Mouse (Mus musculus) B cell, adult 62 days (primary cell): Measurements from ENCODE around the gene Ugt1a8. TPM values are rescaled to one million over a fixed set of nuclear protein-coding genes. Genes with fewer than 3 reads are reported as not detected.

Experiments
- total RNA-seq: library from RNA; stranded (reverse); gene quantifications from 4 replicates; pipeline ENCODE4 v1.2.4, GENCODE M21; 2023

Ugt1a8 gene
- total RNA-seq = not detected in 4 replicates

DNA sequence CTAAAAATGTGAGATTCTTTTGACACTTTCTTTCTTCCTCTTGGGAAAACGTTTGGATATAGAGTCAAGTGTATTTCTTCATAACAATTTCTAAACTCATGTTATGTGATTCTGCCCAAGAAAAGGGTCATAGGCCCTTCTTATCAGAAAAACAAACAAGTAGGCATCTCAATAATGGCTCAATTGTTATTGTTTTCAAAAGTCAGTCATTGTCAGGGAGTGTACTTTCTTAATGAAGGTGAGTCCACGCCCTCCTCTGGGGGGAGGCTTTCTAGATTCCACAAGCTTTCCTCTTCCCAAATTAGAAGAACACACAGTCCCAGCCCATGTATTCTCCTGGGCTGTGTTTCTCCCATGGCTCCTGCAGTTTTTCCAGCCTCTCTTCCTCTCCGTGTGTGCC lies at the start of gene Ugt1a8:
Ugt1a8 (plus strand) TSS at position 301 of the 400 bp plus-strand sequence.

DNA sequence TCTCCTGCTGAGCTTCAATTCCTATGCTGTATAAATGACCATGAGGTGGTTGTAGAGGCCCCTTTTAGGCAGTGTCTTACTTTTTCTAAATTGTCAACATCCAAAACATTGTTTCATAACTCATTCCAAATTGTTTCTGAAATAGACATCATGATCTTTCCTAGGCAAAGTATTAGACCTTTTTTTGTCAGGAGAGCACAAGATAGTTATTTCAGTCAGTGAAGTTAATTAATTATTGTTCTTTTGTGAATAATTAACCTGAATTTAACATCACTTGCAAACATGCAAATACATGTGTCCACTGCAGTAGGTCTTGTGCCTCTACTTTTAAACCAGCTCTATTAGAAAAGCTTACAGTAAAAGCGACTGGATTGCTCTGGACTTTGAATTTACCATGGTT lies 32.5 kb upstream of the Ugt1a8 start, which contains the start of gene Ugt1a10:
Ugt1a10 (plus strand) TSS at position 301 of the 400 bp plus-strand sequence.

DNA sequence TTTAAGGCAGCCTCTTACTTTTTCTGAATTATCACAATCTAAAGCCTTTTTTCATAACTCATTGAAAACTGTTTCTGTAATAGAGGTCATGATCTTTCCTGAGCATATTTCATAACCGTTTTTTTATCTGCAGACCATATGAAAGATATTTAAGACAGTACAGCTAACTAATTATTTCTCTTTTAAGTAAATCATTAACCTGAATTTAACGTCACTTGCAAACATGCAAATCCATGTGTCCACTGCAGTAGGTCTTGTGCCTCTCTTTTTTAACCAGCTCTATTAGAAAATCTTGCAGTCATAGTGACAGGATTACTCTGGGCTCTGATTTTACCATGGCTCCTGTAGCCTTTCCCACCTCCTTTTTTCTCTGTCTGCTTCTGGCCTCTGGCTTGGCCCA lies 17.1 kb upstream of the Ugt1a8 start, which contains the start of gene Ugt1a9:
Ugt1a9 (plus strand) TSS at position 306 of the 400 bp plus-strand sequence.

DNA sequence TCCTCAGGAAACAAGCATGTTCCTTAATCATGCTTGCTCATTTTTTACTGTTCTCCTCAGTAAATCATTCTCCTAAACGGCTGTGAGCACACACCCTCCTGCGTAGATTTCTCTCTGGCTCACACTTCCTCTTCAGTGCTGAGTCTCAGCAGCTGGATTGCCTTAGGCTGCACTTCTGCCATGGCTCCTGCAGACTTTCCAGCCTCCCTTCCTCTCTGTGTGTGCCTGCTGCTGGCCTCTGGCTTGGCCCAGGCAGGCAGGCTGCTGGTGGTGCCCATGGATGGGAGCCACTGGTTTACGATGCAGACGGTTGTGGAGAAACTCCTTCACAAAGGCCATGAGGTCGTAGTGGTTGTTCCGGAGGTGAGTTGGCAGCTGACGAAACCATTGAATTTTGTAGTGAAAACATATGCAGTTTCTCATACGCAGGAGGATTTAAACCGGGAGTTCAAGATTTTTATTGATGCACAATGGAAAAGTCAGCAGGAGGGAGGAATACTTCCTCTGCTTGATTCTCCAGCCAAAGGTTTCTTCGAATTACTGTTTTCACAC lies 7.4 kb downstream of the Ugt1a8 start, which contains the start of gene Ugt1a7c:
Ugt1a7c (plus strand) TSS at position 122 of the 552 bp plus-strand sequence.

DNA sequence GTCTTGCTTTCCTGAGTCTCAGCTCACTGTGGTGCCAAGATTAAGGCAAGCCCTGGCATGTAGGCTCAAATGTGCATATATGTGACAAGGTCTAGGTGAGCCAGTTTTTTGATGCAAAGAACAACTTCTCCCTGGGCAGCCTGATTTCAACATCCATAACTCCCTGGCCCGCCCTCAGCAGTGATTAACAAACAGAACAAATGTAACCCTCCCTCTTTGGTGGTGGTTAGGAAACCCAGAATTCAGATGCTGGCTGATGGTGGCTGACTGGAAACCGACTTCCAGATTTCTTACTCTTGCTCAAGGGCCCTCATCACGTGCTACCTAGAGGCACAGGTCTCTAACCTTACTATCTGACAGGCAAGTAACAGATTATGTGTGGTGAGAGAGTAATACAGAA lies 15.4 kb downstream of the Ugt1a8 start, which contains the start of gene Ugt1a6b:
Ugt1a6b (plus strand) TSS at position 234 of the 400 bp plus-strand sequence.

DNA sequence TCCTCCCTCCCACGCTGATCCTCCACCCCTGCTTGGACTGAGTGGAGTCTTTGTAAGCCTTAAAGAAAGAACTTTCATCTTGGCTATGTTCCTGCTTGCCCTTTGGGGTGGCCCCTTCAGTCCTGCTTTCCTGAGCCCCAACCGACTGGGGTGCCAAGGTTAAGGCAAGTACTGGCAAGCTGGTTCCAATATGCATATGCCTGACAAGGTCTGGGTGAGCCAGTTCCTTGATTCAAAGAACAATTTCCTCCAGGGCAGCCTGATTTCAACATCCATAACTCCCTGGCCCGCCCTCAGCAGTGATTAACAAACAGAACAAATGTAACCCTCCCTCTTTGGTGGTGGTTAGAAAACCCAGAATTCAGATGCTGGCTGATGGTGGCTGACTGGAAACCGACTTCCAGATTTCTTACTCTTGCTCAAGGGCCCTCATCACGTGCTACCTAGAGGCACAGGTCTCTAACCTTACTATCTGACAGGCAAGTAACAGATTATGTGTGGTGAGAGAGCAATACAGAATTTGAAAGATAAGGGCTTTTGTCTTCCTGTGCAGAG lies 46.9 kb downstream of the Ugt1a8 start, which contains the start of gene Ugt1a6a:
Ugt1a6a (plus strand) TSS at position 353 of the 555 bp plus-strand sequence.

DNA sequence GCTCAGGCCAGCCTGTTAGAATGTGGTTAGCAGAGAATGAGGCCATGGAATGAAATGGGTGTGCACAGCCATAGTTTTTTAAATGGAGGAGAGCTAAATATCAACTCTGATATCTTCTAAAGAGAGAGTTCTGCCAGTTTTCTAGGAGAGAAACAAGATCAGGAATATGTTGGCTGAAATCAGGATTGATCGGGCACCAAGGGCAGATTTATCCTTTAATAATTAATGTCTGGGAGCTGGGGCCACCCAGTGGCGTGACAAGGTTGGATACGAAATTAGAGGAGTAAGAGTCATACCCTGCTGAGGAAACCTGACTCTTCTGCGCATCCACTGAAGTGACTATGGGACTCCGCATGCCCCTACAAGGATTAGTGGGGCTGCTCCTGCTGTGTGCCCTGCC lies 78.1 kb downstream of the Ugt1a8 start, which contains the start of gene Ugt1a5:
Ugt1a5 (plus strand) TSS at position 302 of the 400 bp plus-strand sequence.

DNA sequence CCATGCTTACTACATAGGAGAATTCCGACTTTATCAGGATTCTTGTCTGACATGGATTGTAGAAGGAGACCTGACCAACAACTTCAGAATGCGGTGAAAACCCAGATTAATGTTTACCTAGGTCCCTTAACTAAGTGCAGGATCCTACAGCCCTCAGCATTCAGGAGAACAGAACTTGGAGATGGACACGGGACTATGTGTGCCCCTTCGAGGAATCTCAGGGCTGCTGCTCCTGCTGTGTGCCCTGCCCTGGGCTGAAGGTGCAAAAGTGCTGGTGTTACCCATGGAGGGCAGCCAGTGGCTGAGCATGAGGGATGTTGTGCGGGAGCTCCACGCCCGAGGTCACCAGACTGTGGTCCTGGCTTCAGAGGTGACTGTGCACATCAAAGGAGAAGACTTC lies 112.8 kb downstream of the Ugt1a8 start, which contains the start of gene Ugt1a2:
Ugt1a2 (plus strand) TSS at position 146 of the 400 bp plus-strand sequence.

DNA sequence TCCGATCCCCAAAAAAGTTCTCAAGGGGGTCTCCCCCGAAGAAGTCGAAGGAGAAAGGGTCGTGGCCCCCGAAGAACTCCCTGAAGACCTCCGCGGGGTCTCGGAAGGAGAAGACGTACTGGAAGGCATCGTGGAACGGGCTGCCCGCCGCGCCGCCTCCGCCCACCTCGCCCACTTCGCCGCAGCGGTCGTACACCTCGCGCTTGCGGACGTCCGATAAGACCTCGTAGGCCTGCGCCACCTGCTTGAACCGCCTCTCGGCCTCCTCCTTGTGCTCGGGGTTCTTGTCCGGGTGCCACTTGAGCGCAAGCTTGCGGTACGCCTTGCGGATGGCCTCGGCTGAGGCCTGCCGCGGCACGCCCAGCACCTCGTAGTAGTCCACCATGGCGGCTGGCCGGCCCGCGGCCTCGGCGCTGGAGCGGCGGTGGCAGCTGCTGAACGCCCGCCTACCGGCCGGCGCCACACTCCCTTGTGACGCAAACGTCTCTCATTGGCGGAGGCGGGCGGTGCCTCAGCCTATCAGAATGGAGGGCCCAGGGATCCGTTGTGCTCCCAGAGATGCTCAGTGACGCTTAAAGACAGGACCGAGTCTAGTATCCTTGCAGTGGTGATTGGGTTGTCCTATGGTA lies 117.8 kb downstream of the Ugt1a8 start, which contains the start of gene Dnajb3:
Dnajb3 (minus strand) TSS at position 489 of the 629 bp plus-strand sequence.

DNA sequence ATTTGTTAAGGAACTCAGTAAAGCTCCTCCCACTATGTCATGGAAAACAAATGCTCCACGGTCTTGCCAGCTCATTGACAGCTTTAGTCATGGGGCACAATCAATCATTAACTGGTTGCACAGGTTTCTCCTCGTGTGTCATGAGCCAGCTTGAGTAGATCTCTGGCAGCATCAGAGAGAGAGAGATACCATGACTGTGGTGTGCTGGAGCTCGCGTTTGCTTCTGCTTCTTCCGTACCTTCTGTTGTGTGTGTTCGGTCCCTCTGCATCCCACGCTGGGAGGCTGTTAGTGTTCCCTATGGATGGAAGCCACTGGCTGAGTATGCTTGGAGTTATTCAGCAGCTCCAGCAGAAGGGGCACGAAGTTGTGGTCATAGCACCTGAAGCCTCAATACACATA lies 124.2 kb downstream of the Ugt1a8 start, which contains the start of gene Ugt1a1:
Ugt1a1 (plus strand) TSS at position 148 of the 400 bp plus-strand sequence.

DNA sequence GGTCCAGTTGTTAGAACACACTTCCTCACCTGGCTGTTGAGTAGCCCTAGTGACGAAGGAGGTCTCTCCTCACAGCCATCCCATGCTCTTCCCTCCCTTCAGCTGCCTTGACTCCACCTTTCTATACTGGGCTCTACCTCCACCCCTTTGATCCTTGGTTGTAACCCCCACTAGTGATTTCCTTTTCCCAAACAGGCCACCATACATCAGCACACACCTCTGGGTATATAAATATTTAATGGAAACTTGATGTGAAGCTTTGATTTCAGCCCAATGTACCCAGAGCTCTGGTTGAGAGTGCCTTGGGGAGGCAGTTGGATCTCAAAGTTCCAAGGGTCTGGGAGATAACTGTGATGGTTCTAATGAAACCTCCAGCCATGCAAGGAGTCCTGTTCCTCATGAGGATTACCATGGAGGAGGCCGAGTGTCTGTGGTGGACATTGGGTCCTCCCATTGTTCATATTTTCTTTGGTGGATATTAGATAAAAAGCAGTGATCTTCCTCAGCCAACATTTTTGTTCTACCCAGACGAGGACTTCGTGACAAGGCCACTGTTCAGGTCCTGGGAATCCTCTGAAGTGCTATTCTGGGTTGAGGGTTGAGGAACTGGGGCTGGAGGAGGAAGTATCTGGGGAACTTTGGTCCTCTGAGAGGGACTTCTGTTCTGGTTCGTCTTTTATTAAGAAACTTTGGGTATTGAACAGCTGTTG lies 139.2 kb downstream of the Ugt1a8 start, which contains the start of gene Mroh2a:
Mroh2a (plus strand) TSS at position 317 of the 710 bp plus-strand sequence.

Other genes with a start within 250 kb of the Ugt1a8 start
- 462 to 509 TPM (median 484 TPM) in 4 replicates for gene Dgkd, start 234.5 kb upstream of the Ugt1a8 start, total RNA-seq
- gene Usp40, start 79.3 kb upstream of the Ugt1a8 start, total RNA-seq = 18.8 to 23.7 TPM (median 19.7 TPM) in 4 replicates
- not detected in 4 replicates for gene Ugt1a10, start 32.4 kb upstream of the Ugt1a8 start, total RNA-seq
- not detected in 4 replicates for gene Ugt1a9, start 17.0 kb upstream of the Ugt1a8 start, total RNA-seq
- gene Ugt1a7c, start 7.2 kb downstream of the Ugt1a8 start, total RNA-seq = 0.33 to 1.2 TPM in 2 of 4 replicates, not detected in the others
- gene Ugt1a6b, start 15.4 kb downstream of the Ugt1a8 start, total RNA-seq = 0.33 to 0.52 TPM in 2 of 4 replicates, not detected in the others
- gene Ugt1a6a, start 47.0 kb downstream of the Ugt1a8 start, total RNA-seq = not detected in 4 replicates
- gene Ugt1a5, start 78.2 kb downstream of the Ugt1a8 start, total RNA-seq = not detected in 4 replicates
- gene Ugt1a2, start 112.8 kb downstream of the Ugt1a8 start, total RNA-seq = not detected in 4 replicates
- gene Dnajb3, start 118.0 kb downstream of the Ugt1a8 start, total RNA-seq = 1.4 to 1.7 TPM in 2 of 4 replicates, not detected in the others
- not detected in 4 replicates for gene Ugt1a1, start 124.1 kb downstream of the Ugt1a8 start, total RNA-seq
- 0.12 to 0.67 TPM (median 0.44 TPM) in 4 replicates for gene Mroh2a, start 139.2 kb downstream of the Ugt1a8 start, total RNA-seq
- 64.8 to 74.5 TPM (median 71.7 TPM) in 4 replicates for gene Hjurp, start 189.8 kb downstream of the Ugt1a8 start, total RNA-seq
- gene Trpm8, start 189.8 kb downstream of the Ugt1a8 start, total RNA-seq = not detected in 4 replicates